Mouse (Mus musculus): Measurements from ENCODE around the gene Foxe3. TPM values are rescaled to one million over a fixed set of nuclear protein-coding genes. Genes with fewer than 3 reads are reported as not detected.

Foxe3 gene
- polyA plus RNA-seq, 1 experiment from 2014 or later, result not detected

DNA sequence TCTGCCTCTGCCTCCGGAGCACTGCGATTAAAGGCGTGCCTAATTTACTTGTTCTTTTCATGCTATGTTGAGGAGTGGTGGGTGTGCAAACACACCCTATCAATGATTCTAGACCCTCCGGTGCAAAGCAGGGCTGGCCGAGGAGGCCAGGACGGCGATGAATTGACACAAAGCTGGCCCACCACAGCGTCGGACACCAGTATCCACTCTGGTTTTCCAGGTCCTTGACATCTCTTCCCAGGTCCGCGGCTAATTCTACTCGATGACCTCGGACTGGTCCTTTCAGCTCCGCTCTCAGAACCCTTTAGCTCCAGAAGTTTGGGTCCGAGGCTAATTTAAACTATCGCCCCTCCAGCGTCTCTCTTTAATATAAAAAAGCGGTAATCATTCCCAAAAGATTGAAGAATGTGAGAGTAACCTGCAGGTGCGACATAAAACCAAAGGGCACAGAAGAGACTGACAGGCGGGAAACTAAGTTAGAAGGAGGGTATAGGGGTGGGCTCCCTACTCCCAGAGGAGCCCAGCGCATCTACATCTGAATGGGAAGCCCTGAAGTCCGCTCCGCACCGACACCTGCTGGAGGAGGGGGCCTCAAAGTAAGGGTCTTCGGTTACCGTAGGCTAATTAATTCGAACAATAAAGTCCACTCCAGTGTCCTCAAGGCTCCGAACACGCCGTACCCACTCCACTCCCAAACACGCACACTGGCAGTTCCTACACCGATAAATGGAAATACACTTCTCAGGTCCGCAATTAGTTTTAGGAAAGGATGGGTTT, 24.8 kb downstream of the Foxe3 start:
- H3K4me1 ChIP-seq (ENCODE audit: control insufficient read depth, insufficient read depth, low read length), result 0 out of 2 replicates have a peak, but pooled peaks cover 4% of the 10 kb centered on the region
- H3K36me3 ChIP-seq (ENCODE audit: control insufficient read depth, insufficient read depth, low read length), result no peaks in the 10 kb centered on the region
- H3K4me3 ChIP-seq (ENCODE audit: low read length), result no peak overlapping the region
- ATAC-seq, result no peak
- peaks cover 73% of the 10 kb centered on the region for H3K27me3 ChIP-seq (replicated peaks; ENCODE audit: control insufficient read depth, insufficient read depth, low read length)
- H3K9ac ChIP-seq (ENCODE audit: low read depth, low read length), result no peak overlapping the region
- WGBS, result 4% methylated on average over 33 of the region's 33 CpGs
- H3K4me2 ChIP-seq (ENCODE audit: low read depth, low read length), result no peak overlapping the region
- H3K27ac ChIP-seq (ENCODE audit: low read length), result no peak overlapping the region
- no peaks in the 10 kb centered on the region for H3K9me3 ChIP-seq (ENCODE audit: control insufficient read depth, low read length)

DNA sequence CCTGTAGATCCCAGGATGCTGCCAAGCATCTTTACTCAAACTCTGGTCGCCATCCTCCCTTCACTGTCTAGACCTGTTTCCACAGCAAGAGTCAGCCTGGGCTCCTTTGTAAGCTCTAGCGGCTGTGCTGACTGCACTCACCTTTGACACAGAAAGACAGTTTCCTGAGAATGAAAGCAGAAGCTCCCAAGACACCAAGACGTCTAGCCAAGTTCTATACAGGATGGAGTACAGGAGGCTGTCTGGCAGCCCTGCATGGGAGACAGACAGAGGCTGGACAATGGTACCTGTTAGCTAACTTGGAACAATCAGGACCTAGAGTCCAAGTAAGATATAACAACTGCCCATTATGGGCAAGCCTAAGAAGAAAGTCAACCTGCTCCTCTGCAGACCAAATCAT, 25.9 kb downstream of the Foxe3 start:
- Histone ChIP-seq H3K27ac (ENCODE audit: low read length) (no peak overlapping the region), H3K36me3 (ENCODE audit: control insufficient read depth, insufficient read depth, low read length) (no peaks in the 10 kb centered on the region), H3K27me3 (replicated peaks; ENCODE audit: control insufficient read depth, insufficient read depth, low read length) (peaks cover 61% of the 10 kb centered on the region), H3K4me2 (ENCODE audit: low read depth, low read length) (no peak overlapping the region), H3K4me1 (ENCODE audit: control insufficient read depth, insufficient read depth, low read length) (0 out of 2 replicates have a peak, but pooled peaks cover 4% of the 10 kb centered on the region), H3K9ac (ENCODE audit: low read depth, low read length) (no peak overlapping the region), H3K4me3 (ENCODE audit: low read length) (no peak overlapping the region), H3K9me3 (ENCODE audit: control insufficient read depth, low read length) (no peaks in the 10 kb centered on the region)
- 13% methylated on average over 3 of the region's 3 CpGs for WGBS
- ATAC-seq, result no peak

DNA sequence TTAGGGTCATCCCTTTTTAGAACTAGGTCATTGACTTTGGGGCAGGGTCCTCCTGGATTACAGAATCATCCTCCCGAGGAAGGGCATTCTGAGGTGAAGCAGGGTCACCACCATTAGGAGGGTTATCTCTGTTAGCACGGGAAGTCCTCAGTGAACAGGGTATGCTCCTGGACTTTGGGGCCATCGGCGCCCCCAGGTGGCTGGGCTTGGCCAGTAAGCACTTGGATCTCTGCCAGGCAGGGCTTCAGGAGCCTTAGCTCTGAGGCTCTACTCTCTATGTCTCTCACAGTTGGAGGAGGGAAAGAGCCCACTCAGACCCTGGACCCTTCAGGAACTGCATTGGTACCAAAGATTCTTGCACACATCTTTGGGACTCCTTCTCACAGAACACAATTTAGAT, 28.0 kb downstream of the Foxe3 start:
- no peak overlapping the region for H3K4me2 ChIP-seq (ENCODE audit: low read depth, low read length)
- no peak overlapping the region for H3K4me3 ChIP-seq (ENCODE audit: low read length)
- H3K9ac ChIP-seq (ENCODE audit: low read depth, low read length), result no peak overlapping the region
- H3K27ac ChIP-seq (ENCODE audit: low read length), result no peak overlapping the region
- 0 out of 2 replicates have a peak, but pooled peaks cover 4% of the 10 kb centered on the region for H3K4me1 ChIP-seq (ENCODE audit: control insufficient read depth, insufficient read depth, low read length)
- no peaks in the 10 kb centered on the region for H3K36me3 ChIP-seq (ENCODE audit: control insufficient read depth, insufficient read depth, low read length)
- H3K9me3 ChIP-seq (ENCODE audit: control insufficient read depth, low read length), result no peaks in the 10 kb centered on the region
- peaks cover 44% of the 10 kb centered on the region for H3K27me3 ChIP-seq (replicated peaks; ENCODE audit: control insufficient read depth, insufficient read depth, low read length)
- 5% methylated on average over 4 of the region's 4 CpGs for WGBS
- peak; percentile 52; the same call in 1 of the 2 replicates for ATAC-seq

DNA sequence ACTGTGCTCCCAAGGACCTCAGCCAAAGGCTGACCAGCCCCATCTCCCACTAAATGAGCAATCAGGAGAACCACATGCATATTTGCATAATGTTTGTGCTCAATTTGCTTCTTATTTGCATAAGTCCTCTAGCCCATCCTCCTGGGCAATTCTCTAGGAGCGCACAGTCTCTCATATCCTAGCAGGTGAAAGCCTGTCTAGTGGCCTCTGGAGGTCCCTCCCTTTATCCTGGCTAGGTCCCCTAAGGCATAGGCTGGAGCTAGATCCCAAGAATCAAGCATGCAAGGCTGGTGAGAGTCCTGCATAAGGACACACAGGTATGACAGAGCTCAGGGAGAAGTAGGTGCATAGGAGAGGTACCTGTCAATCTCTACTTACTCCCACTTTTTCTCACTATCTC, 43.6 kb downstream of the Foxe3 start:
- Histone ChIP-seq H3K36me3 (ENCODE audit: control insufficient read depth, insufficient read depth, low read length) (no peaks in the 10 kb centered on the region), H3K4me3 (ENCODE audit: low read length) (no peak overlapping the region), H3K4me2 (ENCODE audit: low read depth, low read length) (no peak overlapping the region), H3K27ac (ENCODE audit: low read length) (no peak overlapping the region), H3K4me1 (ENCODE audit: control insufficient read depth, insufficient read depth, low read length) (no peaks in the 10 kb centered on the region), H3K9me3 (ENCODE audit: control insufficient read depth, low read length) (no peaks in the 10 kb centered on the region), H3K9ac (ENCODE audit: low read depth, low read length) (no peak overlapping the region), H3K27me3 (replicated peaks; ENCODE audit: control insufficient read depth, insufficient read depth, low read length) (no peaks in the 10 kb centered on the region)
- no peak for ATAC-seq
- 87% methylated on average over 1 of the region's 1 CpGs for WGBS

DNA sequence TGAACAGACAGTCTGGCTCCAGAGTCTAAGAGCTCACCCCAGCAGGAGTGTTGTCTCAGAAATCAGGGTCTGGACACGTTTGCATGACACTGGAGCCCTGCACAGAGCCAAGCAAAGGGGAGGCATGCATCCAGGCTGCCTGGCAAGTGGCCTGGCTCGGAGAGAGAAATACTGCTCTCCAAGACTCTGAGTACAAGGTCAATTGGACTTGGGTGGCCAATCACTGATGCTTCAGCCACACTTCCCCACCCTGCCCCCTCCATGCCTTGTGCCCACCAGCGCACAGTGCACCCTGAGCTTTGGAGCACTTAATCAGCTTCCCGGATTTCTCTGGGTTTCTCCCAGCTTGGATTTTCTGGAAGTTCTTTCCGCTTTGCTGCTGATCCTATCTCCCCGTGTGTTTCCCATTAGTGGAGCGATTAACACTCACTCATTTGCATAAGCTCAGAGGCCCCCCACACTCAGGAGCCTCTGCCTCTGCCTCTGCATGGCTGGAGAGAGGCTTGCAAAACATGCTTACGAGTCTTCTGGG, 49.3 kb downstream of the Foxe3 start:
- ATAC-seq, result no peak
- H3K4me2 ChIP-seq (ENCODE audit: low read depth, low read length), result no peak overlapping the region
- no peaks in the 10 kb centered on the region for H3K4me1 ChIP-seq (ENCODE audit: control insufficient read depth, insufficient read depth, low read length)
- WGBS, result 50% methylated on average over 8 of the region's 8 CpGs
- H3K9me3 ChIP-seq (ENCODE audit: control insufficient read depth, low read length), result no peaks in the 10 kb centered on the region
- H3K27ac ChIP-seq (ENCODE audit: low read length), result no peak overlapping the region
- no peaks in the 10 kb centered on the region for H3K27me3 ChIP-seq (replicated peaks; ENCODE audit: control insufficient read depth, insufficient read depth, low read length)
- no peaks in the 10 kb centered on the region for H3K36me3 ChIP-seq (ENCODE audit: control insufficient read depth, insufficient read depth, low read length)
- no peak overlapping the region for H3K9ac ChIP-seq (ENCODE audit: low read depth, low read length)
- no peak overlapping the region for H3K4me3 ChIP-seq (ENCODE audit: low read length)

Other genes with a start within 250 kb of the Foxe3 start
- not detected in 2 replicates for gene Gm12830, start 104.3 kb downstream of the Foxe3 start, polyA plus RNA-seq (2015; fragmentation: Nextera tagmentation; extraction: Ambion mirVana)
- 0.11 and 0.21 TPM in 2 replicates for gene Foxd2, start 17.1 kb downstream of the Foxe3 start, polyA plus RNA-seq (2015; fragmentation: Nextera tagmentation; extraction: Ambion mirVana)
- gene Cmpk1, start 61.2 kb upstream of the Foxe3 start, polyA plus RNA-seq (2015; fragmentation: Nextera tagmentation; extraction: Ambion mirVana), result 134 and 153 TPM in 2 replicates
- 7.2 TPM in 2 replicates for gene Stil, start 74.1 kb upstream of the Foxe3 start, polyA plus RNA-seq (2015; fragmentation: Nextera tagmentation; extraction: Ambion mirVana)
- gene Tal1, start 130.4 kb upstream of the Foxe3 start, polyA plus RNA-seq (2015; fragmentation: Nextera tagmentation; extraction: Ambion mirVana), result 0.38 and 0.70 TPM in 2 replicates
- gene Pdzk1ip1, start 162.7 kb upstream of the Foxe3 start, polyA plus RNA-seq (2015; fragmentation: Nextera tagmentation; extraction: Ambion mirVana), result 256 and 335 TPM in 2 replicates
- gene Cyp4x1, start 208.3 kb upstream of the Foxe3 start, polyA plus RNA-seq (2015; fragmentation: Nextera tagmentation; extraction: Ambion mirVana), result 0.20 and 0.31 TPM in 2 replicates

Data from intestine, embryonic 16.5 days (tissue).